Mouse (Mus musculus) T-cell, adult 2 months (primary cell): ENCODE results near the gene Krtap9-5.

Experiments
- DNase-seq: peaks from one replicate; pipeline ENCODE4 v3.0.0; 2022; ENCODE audit warnings: low spot score

Krtap9-5 gene

DNA sequence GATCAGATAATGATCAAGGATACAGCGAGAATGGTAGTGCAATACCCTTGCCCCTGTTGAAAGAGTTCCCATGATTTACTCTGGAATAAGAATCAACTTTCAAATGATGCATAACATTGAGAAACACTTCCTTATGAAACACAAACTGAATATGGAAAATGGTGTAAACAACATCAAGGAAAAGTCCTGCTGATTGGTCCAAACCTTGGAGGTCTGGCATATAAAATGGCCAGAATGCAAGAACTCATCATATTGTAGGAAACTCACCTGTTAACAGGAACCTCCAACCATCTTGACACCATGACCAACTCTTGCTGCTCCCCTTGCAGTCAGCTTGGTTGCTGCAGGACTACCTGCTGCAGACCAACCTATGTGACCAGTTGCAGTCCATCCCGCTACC is at the start of gene Krtap9-5:
Gene Krtap9-5 (plus strand): TSS at position 301 of the 400 bp plus-strand sequence.
- DNase-seq: no peak

DNA sequence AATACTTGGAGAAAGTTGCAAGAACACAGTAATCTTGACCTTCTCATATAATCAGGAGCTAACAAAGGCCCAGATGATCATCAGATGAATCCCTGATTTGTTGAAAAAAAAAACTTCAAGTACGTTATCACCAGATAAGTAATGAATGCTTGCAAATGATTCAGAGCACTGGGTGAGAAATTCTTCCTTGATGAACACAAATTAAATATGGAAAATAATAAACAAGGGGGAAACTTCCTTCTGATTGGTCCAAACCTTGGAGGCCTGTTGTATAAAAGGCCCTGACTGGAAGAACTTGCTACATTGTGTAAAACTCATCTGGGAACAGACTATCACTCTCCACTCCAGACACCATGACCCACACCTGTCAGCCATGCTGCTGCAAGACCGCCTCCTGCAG is 40.7 kb upstream of the Krtap9-5 start, which contains the start of gene Krtap31-1:
Gene Krtap31-1 (plus strand): TSS at position 301 of the 400 bp plus-strand sequence.
- DNase-seq: no peak

DNA sequence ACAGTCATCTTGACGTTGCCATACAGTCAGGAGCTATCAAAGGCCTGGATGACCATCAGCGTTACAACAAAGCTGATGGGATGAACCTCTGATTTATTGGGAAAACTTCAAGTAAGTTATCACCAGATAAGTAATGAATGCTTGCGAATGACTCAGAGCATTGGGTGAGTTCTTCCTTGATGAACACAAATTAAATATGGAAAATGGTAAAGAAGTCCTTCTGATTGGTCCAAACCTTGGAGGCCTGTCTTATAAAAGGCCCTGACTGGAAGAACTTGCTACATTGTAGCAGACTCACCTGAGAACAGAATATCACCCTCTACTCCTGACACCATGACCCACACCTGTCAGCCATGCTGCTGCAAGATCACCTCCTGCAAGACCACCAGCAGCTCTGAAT is 33.8 kb upstream of the Krtap9-5 start, which contains the start of gene Gm11565:
Gene Gm11565 (plus strand): TSS at position 301 of the 400 bp plus-strand sequence.
- no peak for DNase-seq

DNA sequence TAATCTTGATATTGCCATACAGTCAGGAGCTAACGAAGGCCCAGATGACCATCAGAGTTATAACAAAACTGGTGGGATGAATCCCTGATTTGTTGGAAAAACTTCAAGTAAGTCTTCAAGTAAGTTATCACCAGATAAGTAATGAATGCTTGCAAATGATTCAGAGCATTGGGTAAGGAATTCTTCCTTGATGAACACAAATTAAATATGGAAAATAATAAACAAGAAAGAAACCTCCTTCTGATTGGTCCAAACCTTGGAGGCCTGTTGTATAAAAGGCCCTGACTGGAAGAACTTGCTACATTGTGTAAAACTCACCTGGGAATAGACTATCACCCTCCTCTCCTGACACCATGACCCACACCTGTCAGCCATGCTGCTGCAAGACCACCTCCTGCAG is 12.3 kb upstream of the Krtap9-5 start, which contains the start of gene Krtap31-2:
Gene Krtap31-2 (plus strand): TSS at position 301 of the 400 bp plus-strand sequence.
- no peak for DNase-seq

DNA sequence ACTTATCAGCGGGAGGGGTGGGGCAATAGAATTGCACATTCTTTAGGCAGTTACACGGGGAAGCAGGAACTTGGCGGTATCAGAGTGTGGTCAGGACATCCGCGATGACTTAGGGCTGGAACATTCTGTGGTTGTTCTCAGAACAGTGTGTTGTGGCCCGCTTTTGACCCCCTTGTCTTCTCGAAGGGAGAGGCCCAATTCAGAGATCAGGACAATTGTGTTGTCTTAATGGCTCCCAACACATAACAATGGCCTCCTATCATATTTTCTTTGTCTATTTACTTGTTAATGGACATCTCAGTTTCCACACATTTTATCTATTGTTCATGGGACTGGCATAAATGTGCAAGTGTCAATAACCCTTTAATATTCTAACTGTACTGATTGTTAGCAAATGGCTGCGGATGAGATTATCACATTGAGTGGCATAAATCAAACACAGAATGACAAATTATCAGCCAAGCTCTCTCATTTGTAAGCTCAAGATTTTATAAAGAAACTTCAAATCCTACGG is 10.5 kb upstream of the Krtap9-5 start:
- DNase-seq: no peak

DNA sequence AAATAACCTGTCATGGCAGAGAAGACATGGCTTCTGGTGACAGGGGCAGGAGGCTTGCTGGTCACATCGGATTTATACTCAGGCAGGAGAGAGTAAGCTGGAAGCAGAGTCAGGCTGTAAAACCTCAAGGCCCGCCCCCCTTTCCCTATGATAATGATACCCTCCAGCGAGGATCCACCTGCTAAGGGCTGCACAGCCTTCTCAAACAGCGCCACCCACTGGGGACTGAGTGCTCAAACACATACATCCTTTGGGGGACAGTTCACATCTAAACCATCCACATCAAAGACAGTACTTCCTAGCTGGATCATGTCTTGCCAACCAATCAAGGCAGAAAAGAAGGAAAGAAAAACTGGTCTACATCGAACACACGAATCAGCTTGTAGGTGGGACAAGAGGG is 15.9 kb downstream of the Krtap9-5 start:
- DNase-seq: no peak

DNA sequence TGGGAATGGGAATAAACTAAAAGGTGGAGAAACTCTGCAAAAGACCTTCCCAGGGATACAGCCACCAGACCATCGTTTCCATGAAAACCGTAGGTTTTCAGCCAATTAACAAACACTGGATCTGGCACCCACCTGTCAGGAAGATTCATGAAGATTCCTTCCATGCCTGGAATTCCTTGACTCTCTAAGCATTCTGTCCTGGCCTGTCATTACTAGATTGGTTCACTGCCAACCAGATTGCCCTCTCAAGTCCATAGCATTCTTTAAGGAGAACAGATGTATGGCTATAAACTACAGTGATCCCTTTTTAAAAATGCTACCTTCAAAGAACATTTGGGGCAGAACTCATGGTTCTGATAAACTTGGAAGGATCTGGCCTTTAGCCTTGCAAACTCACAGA is 17.7 kb downstream of the Krtap9-5 start:
- DNase-seq: no peak

GRCm38 (mm10) chr11:99978953-99979352 is 30.7 kb downstream of the Krtap9-5 start, which contains the start of gene Krtap29-1:
Gene Krtap29-1, minus strand, starts transcription at chr11:99979053.
- DNase-seq: no peak

DNA sequence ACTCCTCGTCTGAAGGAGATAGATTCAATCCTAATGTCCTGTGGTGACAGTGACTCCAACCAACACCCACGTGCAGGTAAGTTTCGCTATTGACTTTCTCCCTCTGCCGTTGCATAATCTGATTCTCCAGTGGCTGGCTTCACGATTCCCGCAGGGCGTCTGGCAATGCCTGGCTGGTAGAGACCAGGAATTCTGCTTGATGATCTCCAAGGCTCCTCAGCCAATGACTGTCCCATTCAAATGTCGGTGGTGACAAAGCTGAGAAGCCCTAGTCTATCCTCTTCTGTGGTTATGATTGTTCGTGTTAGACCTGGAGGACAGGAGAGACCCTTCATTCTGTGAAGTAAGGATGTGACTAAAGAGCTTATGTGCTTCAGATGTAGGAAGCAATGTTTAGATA is 34.5 kb downstream of the Krtap9-5 start:
- no peak for DNase-seq

DNA sequence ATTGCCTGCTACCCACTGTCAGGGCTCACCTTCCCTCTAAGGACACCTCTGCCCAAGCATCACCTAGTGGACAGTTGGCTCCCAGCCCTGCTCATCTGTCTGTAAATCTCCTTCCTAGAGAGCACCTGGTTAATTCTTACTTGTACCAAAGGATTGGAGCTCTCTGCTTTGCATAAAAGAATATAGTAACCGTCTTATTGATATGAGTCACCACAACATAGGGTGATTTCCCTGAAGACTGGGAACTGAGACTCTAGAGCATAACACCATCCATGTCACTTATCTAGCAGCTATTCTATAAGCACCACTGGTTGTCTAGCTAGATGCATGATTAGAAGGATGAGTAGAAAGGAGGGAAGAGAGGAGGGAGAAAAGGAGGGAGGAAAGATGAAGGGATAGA is 35.2 kb downstream of the Krtap9-5 start:
- DNase-seq: no peak

DNA sequence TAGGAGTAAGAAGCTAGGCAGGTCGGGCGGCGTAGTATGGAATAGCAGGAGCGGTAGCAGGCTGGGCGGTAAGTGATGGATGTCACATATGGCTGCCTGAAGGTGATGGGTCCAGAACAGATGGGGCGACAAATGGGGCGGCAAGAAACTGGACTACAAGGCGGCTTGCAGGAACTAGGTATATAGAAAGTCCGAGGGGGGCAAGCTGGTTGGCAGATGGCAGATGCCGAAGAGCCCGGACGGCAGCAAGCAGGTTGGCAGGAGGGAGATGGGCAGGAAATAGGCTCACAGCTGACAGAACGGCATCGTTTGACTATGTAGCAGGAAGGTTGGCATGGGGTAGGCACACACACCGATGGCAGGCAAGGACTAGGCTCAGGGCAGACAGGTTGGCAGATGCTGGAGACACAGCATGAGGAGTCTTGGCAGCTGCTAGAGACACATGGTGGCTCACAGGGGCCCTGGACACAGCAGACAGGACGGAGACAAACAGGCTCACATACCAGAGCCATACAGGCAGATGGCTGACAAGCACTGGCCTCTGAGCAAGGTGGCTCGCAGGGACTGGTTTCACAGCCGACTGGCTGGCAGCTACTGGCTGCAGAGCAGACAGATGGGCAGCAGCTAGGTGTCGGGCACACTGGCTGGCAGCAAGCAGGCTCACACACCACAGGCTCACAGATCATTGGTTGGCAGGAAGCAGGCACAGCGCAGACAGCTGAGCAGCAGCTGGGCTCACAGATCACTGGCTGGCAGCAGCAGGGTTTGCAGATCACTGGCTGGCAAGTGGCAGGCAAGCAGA is 37.2 kb downstream of the Krtap9-5 start:
- DNase-seq: no peak

DNA sequence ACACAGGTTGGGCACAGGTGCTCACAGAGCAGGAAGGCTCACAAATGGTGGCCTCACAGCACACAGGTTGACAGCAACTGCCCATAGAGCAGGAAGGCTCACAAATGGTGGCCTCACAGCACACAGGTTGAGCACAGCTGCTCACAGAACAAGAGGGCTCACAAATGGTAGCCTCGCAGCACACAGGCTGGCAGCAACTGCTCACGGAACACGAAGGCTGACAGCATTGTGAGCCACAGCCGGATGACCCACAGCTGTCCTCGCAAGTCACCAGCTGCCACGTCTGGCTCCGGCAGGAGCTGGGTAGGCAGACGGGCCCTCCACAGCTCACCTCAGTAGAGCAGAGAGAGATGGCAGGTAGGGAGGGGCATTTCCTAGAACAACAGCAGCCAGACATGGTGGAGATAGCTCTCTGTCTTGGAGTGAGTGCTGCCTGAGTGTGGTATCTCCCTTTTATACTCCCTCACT is 37.9 kb downstream of the Krtap9-5 start, which contains the start of gene Krtap16-1:
Gene Krtap16-1 (minus strand): TSS at position 418 of the 468 bp plus-strand sequence.
- no peak for DNase-seq

DNA sequence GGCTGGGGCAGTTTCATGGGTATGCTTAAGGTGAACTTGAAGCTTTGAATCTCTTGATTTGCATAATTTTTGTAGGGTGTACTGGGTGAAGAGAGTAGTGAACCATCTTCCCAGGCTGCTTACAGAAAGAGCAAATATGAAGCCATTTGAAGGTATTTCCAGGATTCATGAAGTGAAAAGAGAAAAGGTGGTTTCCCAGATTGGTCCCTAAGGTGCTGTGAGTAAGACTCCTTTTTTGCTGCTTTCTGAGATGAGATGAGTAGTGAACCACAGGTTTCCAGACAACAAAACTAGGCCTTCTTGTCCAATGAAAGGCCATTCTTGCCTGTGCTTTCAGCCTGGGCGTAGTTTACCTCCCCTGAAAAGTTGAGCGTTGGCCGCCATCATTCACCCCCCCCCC is 40.3 kb downstream of the Krtap9-5 start:
- no peak for DNase-seq

DNA sequence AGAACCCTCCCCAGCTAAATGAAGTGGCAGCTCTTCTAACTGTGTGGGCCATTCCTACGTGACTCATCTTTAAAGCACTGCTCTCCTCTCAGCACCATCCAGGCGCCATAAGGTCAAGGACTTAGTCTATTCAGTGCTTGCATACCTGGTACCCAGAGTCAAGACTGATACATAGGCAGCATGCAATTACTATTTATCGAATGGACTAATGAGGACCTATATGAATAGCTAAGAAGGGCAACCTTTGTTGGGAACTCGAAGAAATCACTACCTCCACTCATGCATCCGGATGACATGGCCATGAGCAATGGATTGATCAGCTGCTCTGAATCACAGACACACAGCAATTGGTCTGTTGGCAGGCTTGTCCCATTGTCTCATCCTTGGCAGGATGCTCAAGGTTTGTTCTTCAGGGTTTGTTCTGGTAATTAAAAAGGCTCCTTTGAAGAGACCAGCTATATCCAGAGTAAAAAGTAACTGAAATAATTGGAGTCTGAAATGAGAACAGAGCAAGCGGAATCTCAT is 41.7 kb downstream of the Krtap9-5 start:
- DNase-seq: no peak

GRCm38 (mm10) chr11:99990571-99990970 is 42.3 kb downstream of the Krtap9-5 start:
- no peak for DNase-seq

GRCm38 (mm10) chr11:99993620-99994383 is 45.5 kb downstream of the Krtap9-5 start, which contains the start of gene Krtap17-1:
Gene Krtap17-1, minus strand, starts transcription at chr11:99993994.
- no peak for DNase-seq

- no peak for DNase-seq
Observed at GRCm38 (mm10) chr11:99994384-99994661, 46.0 kb downstream of the Krtap9-5 start.

GRCm38 (mm10) chr11:99999091-99999490 is 50.8 kb downstream of the Krtap9-5 start:
- no peak for DNase-seq
